Mouse (Mus musculus) c-Kit-positive CD71-positive TER-119-negative erythroid progenitor cells, embryonic 14.5 days (primary cell): ENCODE data around the gene Hes5.

Experiments used
- DNase-seq: peaks from one replicate; pipeline ENCODE4 v3.0.0-alpha.2; 2013; ENCODE audit warnings: low read depth

The Hes5 gene

GRCm38 (mm10) chr4:154960690-154961225 lies at the start of gene Hes5:
Gene Hes5 (plus strand): TSS chr4:154960923.
- DNase-seq, result no peak

- DNase-seq, result peak; percentile 67
These were observed 49.1 kb upstream of the Hes5 start for GRCm38 (mm10) chr4:154911644-154912043.

GRCm38 (mm10) chr4:154913845-154914244 lies 46.9 kb upstream of the Hes5 start:
- DNase-seq, result no peak

- DNase-seq, result no peak
These were observed 46.5 kb upstream of the Hes5 start for GRCm38 (mm10) chr4:154914252-154914651.

GRCm38 (mm10) chr4:154914707-154915106 lies 46.0 kb upstream of the Hes5 start:
- DNase-seq, result no peak

GRCm38 (mm10) chr4:154915286-154915685 lies 45.4 kb upstream of the Hes5 start:
- no peak for DNase-seq

- no peak for DNase-seq
These were observed 44.1 kb upstream of the Hes5 start for GRCm38 (mm10) chr4:154916662-154917061.

GRCm38 (mm10) chr4:154922291-154922690 lies 38.4 kb upstream of the Hes5 start:
- DNase-seq, result no peak

- DNase-seq, result no peak
These were observed 37.8 kb upstream of the Hes5 start for GRCm38 (mm10) chr4:154922931-154923330.

- DNase-seq, result no peak
These were observed 35.3 kb upstream of the Hes5 start for GRCm38 (mm10) chr4:154925413-154925812.

GRCm38 (mm10) chr4:154926969-154927898 lies 33.5 kb upstream of the Hes5 start:
- no peak for DNase-seq

- DNase-seq, result no peak
These were observed 32.8 kb upstream of the Hes5 start for GRCm38 (mm10) chr4:154927899-154928337.

- DNase-seq, result peak; percentile 76
These were observed 32.2 kb upstream of the Hes5 start, which contains the start of gene Tnfrsf14 for GRCm38 (mm10) chr4:154928395-154929087. Gene Tnfrsf14 (minus strand): TSS chr4:154928563.

GRCm38 (mm10) chr4:154929088-154929660 lies 31.5 kb upstream of the Hes5 start:
- DNase-seq, result no peak

- no peak for DNase-seq
These were observed 27.3 kb upstream of the Hes5 start for GRCm38 (mm10) chr4:154933306-154933907.

GRCm38 (mm10) chr4:154934800-154935199 lies 25.9 kb upstream of the Hes5 start:
- no peak for DNase-seq

- no peak for DNase-seq
These were observed 24.9 kb upstream of the Hes5 start for GRCm38 (mm10) chr4:154935788-154936187.

- no peak for DNase-seq
These were observed 24.0 kb upstream of the Hes5 start for GRCm38 (mm10) chr4:154936542-154937255.

GRCm38 (mm10) chr4:154937746-154938145 lies 23.0 kb upstream of the Hes5 start:
- no peak for DNase-seq

GRCm38 (mm10) chr4:154940156-154940555 lies 20.6 kb upstream of the Hes5 start:
- no peak for DNase-seq

GRCm38 (mm10) chr4:154941831-154942230 lies 18.9 kb upstream of the Hes5 start:
- no peak for DNase-seq
